Mouse (Mus musculus): Measurements from ENCODE around the gene Rbak. TPM values are rescaled to one million over a fixed set of nuclear protein-coding genes. Genes with fewer than 3 reads are reported as not detected.
"Not testable (repeated sequence)": the region's sequence is repeated elsewhere in the genome, so short reads cannot be mapped to it uniquely, and the experiment has no call there.

Rbak gene
- total RNA-seq, 2 experiments from 2014 or later: 9.1 to 11.9 TPM

DNA sequence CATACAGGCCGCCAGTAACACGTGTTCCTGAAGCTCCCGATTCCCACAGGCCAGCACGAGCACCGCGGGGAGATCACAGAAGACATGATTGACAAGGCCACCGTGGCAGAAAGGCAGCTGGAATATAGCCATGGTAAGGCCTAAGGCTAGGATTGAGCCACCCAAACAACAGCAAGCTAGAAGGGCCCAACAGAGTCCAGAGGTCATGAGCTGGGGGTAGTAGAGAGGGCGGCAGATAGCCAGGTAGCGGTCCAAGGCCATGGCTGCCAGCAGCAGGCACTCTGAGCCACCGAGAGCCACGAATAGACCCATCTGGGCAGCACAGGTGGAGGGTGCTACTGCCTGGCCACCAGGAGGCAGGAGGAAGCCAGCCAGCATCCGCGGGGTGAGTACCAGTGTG, 43.0 kb downstream of the Rbak start:
- DNase-seq (ENCODE audit: low spot score in 2 of 2): no peak

- no peak for DNase-seq (ENCODE audit: low spot score in 2 of 2)
These were observed 45.5 kb downstream of the Rbak start for GRCm38 (mm10) chr5:143135042-143135441.

- not testable (repeated sequence) for DNase-seq (ENCODE audit: low spot score in 2 of 2)
These were observed 46.2 kb downstream of the Rbak start for GRCm38 (mm10) chr5:143134216-143135010.

GRCm38 (mm10) chr5:143132935-143133514, 47.5 kb downstream of the Rbak start:
- DNase-seq (ENCODE audit: low spot score in 2 of 2): no peak

DNA sequence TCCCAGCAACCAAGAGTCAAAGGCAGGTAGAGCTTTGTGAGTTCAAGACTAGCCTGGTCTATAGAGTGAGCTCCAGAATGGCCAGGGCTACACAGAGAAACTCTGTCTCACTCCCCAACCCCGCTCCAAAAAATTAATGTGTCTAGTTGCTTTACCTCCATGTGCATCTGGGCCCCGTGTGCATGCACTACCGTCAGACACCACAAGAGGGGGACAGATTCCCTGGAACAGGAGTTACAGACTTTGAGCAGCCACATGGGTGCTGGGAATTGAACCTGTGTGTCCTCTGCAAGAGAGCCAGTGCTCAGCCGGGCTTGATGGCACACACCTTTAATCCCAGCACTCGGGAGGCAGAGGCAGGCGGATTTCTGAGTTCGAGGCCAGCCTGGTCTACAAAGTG, 50.2 kb downstream of the Rbak start:
- DNase-seq (ENCODE audit: low spot score in 2 of 2): no peak

GRCm38 (mm10) chr5:143129101-143129500, 51.5 kb downstream of the Rbak start:
- DNase-seq (ENCODE audit: low spot score in 2 of 2): no peak

DNA sequence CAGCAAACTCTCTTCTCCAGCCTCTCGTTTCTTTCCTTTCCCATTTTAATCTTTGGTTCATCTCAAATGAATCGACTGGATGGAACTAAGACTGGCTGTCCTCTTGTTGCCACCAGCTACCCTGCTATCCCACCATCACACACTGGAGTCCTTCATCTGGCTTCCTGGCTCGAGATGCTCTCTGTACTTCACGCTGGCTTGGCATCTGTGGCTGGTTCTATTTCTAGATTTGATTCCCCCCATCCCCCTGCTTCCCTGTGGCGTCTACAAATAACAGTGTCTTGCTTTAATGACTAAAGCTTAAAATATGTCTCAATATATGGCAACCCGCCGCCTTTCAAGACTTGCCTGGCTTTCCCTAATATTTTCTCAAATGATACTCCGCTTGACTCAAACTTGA, 52.7 kb downstream of the Rbak start:
- DNase-seq (ENCODE audit: low spot score in 2 of 2): no peak

- DNase-seq (ENCODE audit: low spot score in 2 of 2): no peak
These were observed 53.7 kb downstream of the Rbak start for GRCm38 (mm10) chr5:143126908-143127307.

DNA sequence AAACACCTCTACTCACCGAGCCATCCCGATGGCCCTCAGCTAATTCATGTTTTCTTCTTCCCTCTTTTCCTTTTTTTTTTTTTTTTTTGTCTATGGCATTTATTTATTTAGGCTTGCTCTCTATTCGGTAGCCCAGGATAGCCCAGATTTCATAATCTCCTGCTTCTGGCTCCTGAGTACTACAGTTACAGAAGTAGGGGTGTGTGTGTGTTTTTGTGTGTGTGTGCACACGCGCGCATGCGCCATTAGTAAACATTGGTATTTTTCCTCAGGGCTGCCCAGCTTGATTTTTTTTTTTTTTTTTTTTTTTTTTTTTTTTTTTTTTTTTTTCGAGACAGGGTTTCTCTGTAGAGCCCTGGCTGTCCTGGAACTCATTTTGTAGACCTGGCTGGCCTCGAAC, 54.5 kb downstream of the Rbak start:
- no peak for DNase-seq (ENCODE audit: low spot score in 2 of 2)

DNA sequence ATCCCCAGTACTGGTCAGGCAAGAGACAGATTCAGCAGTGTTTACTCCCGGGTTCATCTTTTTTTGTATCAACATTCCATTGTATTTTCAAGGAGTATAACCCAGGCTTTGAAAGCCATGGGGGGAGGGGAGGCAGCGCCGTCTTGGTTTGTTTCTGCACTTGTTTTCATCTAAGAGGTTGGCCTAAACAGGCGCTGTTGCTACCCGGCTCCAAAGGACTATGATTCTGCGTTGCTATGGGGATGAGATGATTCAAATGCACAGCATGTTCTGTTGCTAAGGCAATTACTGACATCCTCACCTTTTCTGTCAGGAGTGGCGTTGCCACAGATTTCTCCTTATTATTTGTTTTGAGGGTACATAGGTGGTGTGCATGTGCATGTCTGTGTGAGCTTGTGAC, 55.0 kb downstream of the Rbak start:
- DNase-seq (ENCODE audit: low spot score in 2 of 2): no peak

- no peak for DNase-seq (ENCODE audit: low spot score in 2 of 2)
These were observed 55.7 kb downstream of the Rbak start for GRCm38 (mm10) chr5:143124805-143125378.

- no peak for DNase-seq (ENCODE audit: low spot score in 2 of 2)
These were observed 57.9 kb downstream of the Rbak start for GRCm38 (mm10) chr5:143122673-143123072.

Small RNA genes lying within 50 kb of the gene (microRNA-seq; reads per million reads assigned to microRNA genes)
- not detected for gene Gm44405

Other genes with a start within 250 kb of the Rbak start
- gene Fscn1, start 220.4 kb downstream of the Rbak start, total RNA-seq (2021): 100 to 1,000 TPM; 182 to 208 TPM
- 10 to 100 TPM; 34.0 to 39.8 TPM for gene Rnf216, start 67.8 kb downstream of the Rbak start, total RNA-seq (2021)
- under 1 TPM in 1 of 2 experiments, not detected in 1; 0.05 TPM for gene Olfr718-ps1, start 33.2 kb downstream of the Rbak start, total RNA-seq (2021)
- gene Spdye4b, start 242 bp upstream of the Rbak start, total RNA-seq (2021): not detected
- not detected for gene Spdye4a, start 46.1 kb upstream of the Rbak start, total RNA-seq (2021)
- gene Zfp12, start 54.4 kb upstream of the Rbak start, total RNA-seq (2021): 10 to 100 TPM; 14.0 to 15.9 TPM
- gene Zfp316, start 89.2 kb upstream of the Rbak start, total RNA-seq (2021): 1 to 10 TPM; 6.7 to 6.8 TPM
- under 1 TPM; 0.69 to 0.70 TPM for gene Zfp853, start 112.8 kb upstream of the Rbak start, total RNA-seq (2021)
- 10 to 100 TPM; 13.9 to 15.5 TPM for gene E130309D02Rik, start 134.6 kb upstream of the Rbak start, total RNA-seq (2021)
- 10 to 100 TPM; 35.8 to 38.8 TPM for gene Zdhhc4, start 148.5 kb upstream of the Rbak start, total RNA-seq (2021)
- under 1 TPM in 1 of 2 experiments, not detected in 1; 0.27 TPM for gene Grid2ip, start 176.6 kb upstream of the Rbak start, total RNA-seq (2021)
- 100 to 1,000 TPM; 149 to 150 TPM for gene Kdelr2, start 223.1 kb upstream of the Rbak start, total RNA-seq (2021)